32 mouse cellular contexts compared by ENCODE assay signal in genomic region chr4:138411011-138411410, GRCm38 (mm10). TPM values are rescaled to one million over a fixed set of nuclear protein-coding genes. Genes with fewer than 3 reads are reported as not detected.
A peak's percentile ranks its signal among the peaks of the same experiment; 100 is the strongest.
DNase-seq lines count a peak whose midpoint lies in the region; ATAC-seq and TF ChIP-seq lines count a peak whose summit lies in the region.
"Had no signal": no experiment of that assay in that cellular context is flagged by ENCODE, and none has a peak within 500 bp of the region (broad histone marks: within the 10 kb centered on the region; RNA-seq: fewer than 3 reads in every experiment).

No protein-coding gene starts in this region.

- DNase-seq in kidney, postnatal 4 days, result no peak
- DNase-seq: adrenal gland, adult 2 months; adrenal gland, postnatal 36 days; B cell, adult 2 months; cerebellum, adult 2 months; cerebellum, postnatal 14 days; gastrocnemius, postnatal 14 days; kidney, adult 11 months; kidney, postnatal 25 days; layer of hippocampus, postnatal 36 days; left cerebral cortex, postnatal 4 days; liver, postnatal 0 days; right cerebral cortex, postnatal 4 days had no signal

- H3K36me3 ChIP-seq in kidney, embryonic 15.5 days, result no peaks in the 10 kb centered on the region
- H3K36me3 ChIP-seq in E14TG2a.4 (ENCODE audit: insufficient read depth, low read length), result no peaks in the 10 kb centered on the region
- no peaks in the 10 kb centered on the region for H3K36me3 ChIP-seq in ES-Bruce4 (ENCODE audit: control insufficient read depth, insufficient read depth, low read length, poor library complexity, severe bottlenecking)
- no peaks in the 10 kb centered on the region for H3K36me3 ChIP-seq in embryonic facial prominence, embryonic 13.5 days
- H3K36me3 ChIP-seq: embryonic facial prominence, embryonic 12.5 days; liver, embryonic 12.5 days; midbrain, embryonic 13.5 days; neural tube, embryonic 13.5 days had no signal

- ATAC-seq in kidney, embryonic 15.5 days (replicated peaks; ENCODE audit: low FRiP score), result peak; percentile 36; the same call in 1 of the 2 replicates
- 0 out of 2 replicates have a peak, but pooled peaks have one; percentile 52 for ATAC-seq in embryonic facial prominence, embryonic 13.5 days (ENCODE audit: insufficient number of reproducible peaks, insufficient read depth, low FRiP score, low TSS enrichment, low read depth)
- no peak for ATAC-seq in erythroblast, adult 5-6 weeks (replicated peaks; ENCODE audit: low FRiP score, poor library complexity, severe bottlenecking)
- ATAC-seq: activated CD4-positive, CD25-positive, alpha-beta regulatory T cell, adult 4 months; forebrain, embryonic 13.5 days; liver, embryonic 12.5 days; liver, postnatal 0 days; lung, postnatal 0 days; midbrain, embryonic 13.5 days had no signal

- H3K9ac ChIP-seq in kidney, embryonic 15.5 days, result no peak overlapping the region
- H3K9ac ChIP-seq in ES-Bruce4 (ENCODE audit: low read depth, poor library complexity, severe bottlenecking), result no peak overlapping the region
- no peak overlapping the region for H3K9ac ChIP-seq in embryonic facial prominence, embryonic 13.5 days
- H3K9ac ChIP-seq: embryonic facial prominence, embryonic 12.5 days; forebrain, embryonic 13.5 days; liver, embryonic 12.5 days; liver, postnatal 0 days; midbrain, embryonic 13.5 days; neural tube, embryonic 13.5 days had no signal

- H3K9me3 ChIP-seq in kidney, embryonic 15.5 days (replicated peaks), result no peaks in the 10 kb centered on the region
- H3K9me3 ChIP-seq in E14TG2a.4 (ENCODE audit: low read length) (no peaks in the 10 kb centered on the region), ES-Bruce4 (replicated peaks; ENCODE audit: control insufficient read depth, insufficient read depth, low read length, poor library complexity, severe bottlenecking) (no peaks in the 10 kb centered on the region)
- no peaks in the 10 kb centered on the region for H3K9me3 ChIP-seq in embryonic facial prominence, embryonic 13.5 days
- H3K9me3 ChIP-seq: embryonic facial prominence, embryonic 12.5 days; forebrain, embryonic 13.5 days; liver, embryonic 12.5 days; midbrain, embryonic 13.5 days; neural tube, embryonic 13.5 days had no signal

- H3K4me2 ChIP-seq in kidney, embryonic 15.5 days, result no peak overlapping the region
- H3K4me2 ChIP-seq in embryonic facial prominence, embryonic 13.5 days, result no peak overlapping the region
- H3K4me2 ChIP-seq: embryonic facial prominence, embryonic 12.5 days; forebrain, embryonic 13.5 days; liver, embryonic 12.5 days; midbrain, embryonic 13.5 days; neural tube, embryonic 13.5 days had no signal

- H3K4me3 ChIP-seq in kidney, embryonic 15.5 days (replicated peaks), result no peak overlapping the region
- H3K4me3 ChIP-seq in E14TG2a.4 (replicated peaks; ENCODE audit: low read length), result peak overlapping the region; percentile 20; the same call in 1 of the 2 replicates
- no peak overlapping the region for H3K4me3 ChIP-seq in ES-Bruce4 (ENCODE audit: low read depth, low read length)
- H3K4me3 ChIP-seq in embryonic facial prominence, embryonic 13.5 days, result no peak overlapping the region
- H3K4me3 ChIP-seq: embryonic facial prominence, embryonic 12.5 days; forebrain, embryonic 13.5 days; liver, embryonic 12.5 days; midbrain, embryonic 13.5 days; neural tube, embryonic 13.5 days had no signal

- TF ChIP-seq CTCF in E14TG2a.4 (conservative IDR thresholded peaks at IDR 0.05; ENCODE audit: low read length) (no peak), ES-Bruce4 (IDR thresholded peaks at IDR 0.05; ENCODE audit: low read depth, low read length) (no peak)

- TF ChIP-seq POLR2A in ES-Bruce4 (IDR thresholded peaks at IDR 0.05; ENCODE audit: insufficient read depth, low read length), result no peak

- no peak overlapping the region for H3K27ac ChIP-seq in kidney, embryonic 15.5 days
- no peak overlapping the region for H3K27ac ChIP-seq in ES-Bruce4 (ENCODE audit: insufficient read depth, low read length)
- H3K27ac ChIP-seq in embryonic facial prominence, embryonic 13.5 days, result no peak overlapping the region
- H3K27ac ChIP-seq: embryonic facial prominence, embryonic 12.5 days; forebrain, embryonic 13.5 days; liver, embryonic 12.5 days; macrophage; midbrain, embryonic 13.5 days; neural tube, embryonic 13.5 days had no signal

- 13% methylated on average over 5 of the region's 5 CpGs for WGBS in kidney, embryonic 15.5 days
- 9% methylated on average over 5 of the region's 5 CpGs for WGBS in embryonic facial prominence, embryonic 13.5 days

- H3K27me3 ChIP-seq in kidney, embryonic 15.5 days, result peaks cover 17% of the 10 kb centered on the region; the same call in 1 of the 2 replicates
- H3K27me3 ChIP-seq in E14TG2a.4 (ENCODE audit: insufficient read depth, low read length) (peaks cover 47% of the 10 kb centered on the region), ES-Bruce4 (ENCODE audit: control insufficient read depth, insufficient read depth, low read length, poor library complexity, severe bottlenecking) (no peaks in the 10 kb centered on the region)
- peaks cover 45% of the 10 kb centered on the region for H3K27me3 ChIP-seq in embryonic facial prominence, embryonic 13.5 days

- TF ChIP-seq EP300 in ES-Bruce4 (IDR thresholded peaks at IDR 0.05; ENCODE audit: insufficient read depth, low read depth, low read length), result peak; percentile 92

- H3K4me1 ChIP-seq in kidney, embryonic 15.5 days, result peaks cover 27% of the 10 kb centered on the region
- H3K4me1 ChIP-seq in E14TG2a.4 (replicated peaks; ENCODE audit: low read depth, low read length) (peaks cover 73% of the 10 kb centered on the region), ES-Bruce4 (ENCODE audit: control insufficient read depth, insufficient read depth, low read length) (peaks cover 8% of the 10 kb centered on the region)
- H3K4me1 ChIP-seq in embryonic facial prominence, embryonic 13.5 days, result peaks cover 9% of the 10 kb centered on the region; the same call in 1 of the 2 replicates
- H3K4me1 ChIP-seq: embryonic facial prominence, embryonic 12.5 days; forebrain, embryonic 13.5 days; liver, embryonic 12.5 days had no signal

RNA-seq across cellular contexts. Expression of gene Fam43b, which starts 14.7 kb away (rescaled TPM):
- not detected in 2 replicates for polyA plus RNA-seq in kidney, embryonic 15.5 days (2015; fragmentation: Nextera tagmentation; extraction: Ambion mirVana)
- 1.1 and 1.2 TPM in 2 replicates for polyA plus RNA-seq in ES-Bruce4 (2011; ENCODE audit: insufficient read depth, insufficient read length, low read depth, missing spikeins)
- polyA plus RNA-seq in embryonic facial prominence, embryonic 13.5 days (2015; fragmentation: Nextera tagmentation; extraction: Ambion mirVana), result 0.18 and 0.25 TPM in 2 replicates
- total RNA-seq in erythroblast, adult 5-6 weeks (2015; ENCODE audit: low replicate concordance), result not detected in 2 replicates
- total RNA-seq in erythroblast, adult 5-6 weeks (2017; ENCODE audit: low replicate concordance), result not detected in 2 replicates
- total RNA-seq: CH12.LX; granulocyte monocyte progenitor cell, adult 5-6 weeks; megakaryocyte-erythroid progenitor cell, adult 5-6 weeks had no signal
- polyA plus RNA-seq: activated CD4-positive, CD25-positive, alpha-beta regulatory T cell, adult 4 months; heart, embryonic 14.5 days; hindbrain, embryonic 11.5 days; liver, embryonic 12.5 days; liver, postnatal 0 days; lung, postnatal 0 days; macrophage; testis, adult 2 months had no signal

RNA-seq across cellular contexts. Expression of gene Mul1, which starts 23.5 kb away (rescaled TPM):
- 21.6 and 23.8 TPM in 2 replicates for polyA plus RNA-seq in kidney, embryonic 15.5 days (2015; fragmentation: Nextera tagmentation; extraction: Ambion mirVana)
- 16.3 and 17.2 TPM in 2 replicates for polyA plus RNA-seq in ES-Bruce4 (2011; ENCODE audit: insufficient read depth, insufficient read length, low read depth, missing spikeins)
- 15.3 and 19.1 TPM in 2 replicates for polyA plus RNA-seq in embryonic facial prominence, embryonic 13.5 days (2015; fragmentation: Nextera tagmentation; extraction: Ambion mirVana)
- total RNA-seq in erythroblast, adult 5-6 weeks (2015; ENCODE audit: low replicate concordance), result 3.7 and 4.2 TPM in 2 replicates
- total RNA-seq in erythroblast, adult 5-6 weeks (2017; ENCODE audit: low replicate concordance), result 2.0 and 3.8 TPM in 2 replicates

RNA-seq across cellular contexts. Expression of gene Camk2n1, which starts 43.1 kb away (rescaled TPM):
- polyA plus RNA-seq in kidney, embryonic 15.5 days (2015; fragmentation: Nextera tagmentation; extraction: Ambion mirVana), result 7.6 and 8.3 TPM in 2 replicates
- 12.1 and 14.1 TPM in 2 replicates for polyA plus RNA-seq in ES-Bruce4 (2011; ENCODE audit: insufficient read depth, insufficient read length, low read depth, missing spikeins)
- 2.4 and 2.5 TPM in 2 replicates for polyA plus RNA-seq in embryonic facial prominence, embryonic 13.5 days (2015; fragmentation: Nextera tagmentation; extraction: Ambion mirVana)
- total RNA-seq in erythroblast, adult 5-6 weeks (2015; ENCODE audit: low replicate concordance), result not detected in 2 replicates
- total RNA-seq in erythroblast, adult 5-6 weeks (2017; ENCODE audit: low replicate concordance), result not detected in 2 replicates
- total RNA-seq: granulocyte monocyte progenitor cell, adult 5-6 weeks had no signal
- polyA plus RNA-seq: macrophage had no signal

RNA-seq across cellular contexts. Expression of gene Cda, which starts 43.2 kb away (rescaled TPM):
- 21.3 and 22.0 TPM in 2 replicates for polyA plus RNA-seq in kidney, embryonic 15.5 days (2015; fragmentation: Nextera tagmentation; extraction: Ambion mirVana)
- polyA plus RNA-seq in ES-Bruce4 (2011; ENCODE audit: insufficient read depth, insufficient read length, low read depth, missing spikeins), result 6.8 and 7.4 TPM in 2 replicates
- polyA plus RNA-seq in embryonic facial prominence, embryonic 13.5 days (2015; fragmentation: Nextera tagmentation; extraction: Ambion mirVana), result 4.1 and 6.5 TPM in 2 replicates
- not detected in 2 replicates for total RNA-seq in erythroblast, adult 5-6 weeks (2015; ENCODE audit: low replicate concordance)
- not detected in 2 replicates for total RNA-seq in erythroblast, adult 5-6 weeks (2017; ENCODE audit: low replicate concordance)
- total RNA-seq: CH12.LX; granulocyte monocyte progenitor cell, adult 5-6 weeks had no signal
- polyA plus RNA-seq: activated CD4-positive, CD25-positive, alpha-beta regulatory T cell, adult 4 months; macrophage had no signal
